Mouse (Mus musculus) heart, embryonic 11.5 days (tissue): ENCODE results near the gene M6pr. TPM values are rescaled to one million over a fixed set of nuclear protein-coding genes. Genes with fewer than 3 reads are reported as not detected.

Experiments used
- ATAC-seq: fragments of 200-750 bp; cut with Nextera tagmentation; replicated peaks from 2 replicates; pipeline ENCODE4 v1.8.0; 2017; ENCODE audit warnings: moderate library complexity; ENCODE audit not compliant: insufficient number of reproducible peaks, low FRiP score, low TSS enrichment
- H3K27ac ChIP-seq: fragments of 300-500 bp; sonication (generic); 2 replicates; pipeline ENCODE4 v1.5.1; 2014; ENCODE audit warnings: mild to moderate bottlenecking, low read depth, low read length
- H3K27me3 ChIP-seq: fragments of 300-500 bp; sonication (generic); 2 replicates; pipeline ENCODE4 v1.6.1; 2014; ENCODE audit warnings: mild to moderate bottlenecking, low read length, mixed read lengths; ENCODE audit not compliant: control insufficient read depth, insufficient read depth
- H3K36me3 ChIP-seq: fragments of 300-500 bp; sonication (generic); 2 replicates; pipeline ENCODE4 v1.6.1; 2014; ENCODE audit warnings: mild to moderate bottlenecking, low read length, moderate library complexity, mixed read lengths; ENCODE audit not compliant: control insufficient read depth, insufficient read depth
- H3K4me1 ChIP-seq: fragments of 300-500 bp; sonication (generic); 2 replicates; pipeline ENCODE4 v1.6.1; 2014; ENCODE audit warnings: low read length; ENCODE audit not compliant: control insufficient read depth, insufficient read depth
- H3K4me2 ChIP-seq: fragments of 300-500 bp; sonication (generic); 2 replicates; pipeline ENCODE4 v1.6.1; 2014; ENCODE audit warnings: mild to moderate bottlenecking, moderate library complexity
- H3K4me3 ChIP-seq: fragments of 300-500 bp; sonication (generic); 2 replicates; pipeline ENCODE4 v1.5.1; 2014; ENCODE audit warnings: low read depth, low read length
- H3K9ac ChIP-seq: fragments of 300-500 bp; sonication (generic); 2 replicates; pipeline ENCODE4 v1.6.1; 2014; ENCODE audit warnings: mild to moderate bottlenecking, low read depth, low read length, moderate library complexity
- H3K9me3 ChIP-seq: fragments of 300-500 bp; sonication (generic); replicated peaks from 2 replicates; pipeline ENCODE4 v1.6.1; 2016; ENCODE audit warnings: low read length; ENCODE audit not compliant: control insufficient read depth
- WGBS: fragments of 180-500 bp; shearing (Covaris S2); extraction: QIAGEN DNeasy Blood & Tissue Kit; methylation state at CpG from one replicate; pipeline ENCODE4 v1.1.7; 2014; ENCODE audit not compliant: insufficient replicate concordance; 5-methylcytosine and 5-hydroxymethylcytosine counted together
- polyA plus RNA-seq: library from polyadenylated mRNA; unstranded; fragments of >200 nt; fragmentation: Nextera tagmentation; extraction: Ambion mirVana; gene quantifications from 2 replicates; pipeline ENCODE4 v1.2.1, GENCODE M21; 2014

M6pr gene
- polyA plus RNA-seq, 1 experiment from 2014 or later, result 84.9 TPM

DNA sequence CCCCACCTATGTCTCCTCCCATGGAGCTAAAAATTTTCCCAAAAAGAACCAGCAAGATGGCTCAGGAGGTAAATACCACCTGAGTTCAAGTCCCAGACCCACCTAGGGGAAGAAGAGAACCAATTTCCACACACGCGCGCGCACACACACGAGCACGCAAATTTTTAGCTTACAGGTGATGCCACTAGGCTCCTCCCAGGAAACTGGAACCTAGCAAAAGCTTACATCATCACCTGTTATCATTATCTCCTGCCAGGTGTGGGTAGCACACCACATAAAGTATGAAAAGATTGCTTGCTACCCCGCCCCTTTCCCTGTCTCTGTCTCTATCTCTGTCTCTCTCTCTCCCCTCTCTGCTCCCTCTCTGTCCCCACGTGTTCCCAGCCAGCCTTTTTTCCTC lies 15.4 kb upstream of the M6pr start:
- WGBS, result 83% methylated on average over 8 of the region's 8 CpGs
- no peaks in the 10 kb centered on the region for H3K27me3 ChIP-seq
- no peak overlapping the region for H3K4me3 ChIP-seq
- no peak overlapping the region for H3K4me2 ChIP-seq
- no peaks in the 10 kb centered on the region; the same call in 1 of the 2 replicates for H3K4me1 ChIP-seq
- no peak for ATAC-seq
- H3K27ac ChIP-seq, result no peak overlapping the region
- H3K36me3 ChIP-seq, result no peaks in the 10 kb centered on the region
- H3K9ac ChIP-seq, result no peak overlapping the region
- H3K9me3 ChIP-seq, result no peaks in the 10 kb centered on the region

DNA sequence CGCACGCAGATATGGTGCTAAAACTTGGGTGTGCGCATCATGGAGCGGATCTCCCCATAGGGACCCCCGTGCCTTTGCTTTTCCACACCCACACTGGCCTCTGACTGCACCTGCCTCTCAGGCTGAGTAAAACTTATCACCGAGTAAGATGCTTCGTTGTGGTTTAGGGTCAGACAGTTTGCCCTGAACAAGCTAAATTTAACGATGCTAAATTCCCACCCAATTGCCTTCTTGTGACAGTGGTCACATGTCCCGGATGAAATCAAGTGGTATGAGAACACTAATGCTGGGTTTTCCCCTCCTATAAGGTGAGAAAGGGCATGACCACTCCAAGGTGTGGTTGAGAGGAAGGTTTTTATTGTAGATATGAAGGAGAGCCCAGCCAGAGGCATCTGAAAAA lies 14.7 kb upstream of the M6pr start:
- Histone ChIP-seq H3K36me3 (no peaks in the 10 kb centered on the region), H3K9me3 (no peaks in the 10 kb centered on the region), H3K4me2 (no peak overlapping the region), H3K4me3 (no peak overlapping the region), H3K27me3 (no peaks in the 10 kb centered on the region), H3K27ac (no peak overlapping the region), H3K9ac (no peak overlapping the region), H3K4me1 (no peaks in the 10 kb centered on the region; the same call in 1 of the 2 replicates)
- 84% methylated on average over 9 of the region's 9 CpGs for WGBS
- no peak for ATAC-seq

DNA sequence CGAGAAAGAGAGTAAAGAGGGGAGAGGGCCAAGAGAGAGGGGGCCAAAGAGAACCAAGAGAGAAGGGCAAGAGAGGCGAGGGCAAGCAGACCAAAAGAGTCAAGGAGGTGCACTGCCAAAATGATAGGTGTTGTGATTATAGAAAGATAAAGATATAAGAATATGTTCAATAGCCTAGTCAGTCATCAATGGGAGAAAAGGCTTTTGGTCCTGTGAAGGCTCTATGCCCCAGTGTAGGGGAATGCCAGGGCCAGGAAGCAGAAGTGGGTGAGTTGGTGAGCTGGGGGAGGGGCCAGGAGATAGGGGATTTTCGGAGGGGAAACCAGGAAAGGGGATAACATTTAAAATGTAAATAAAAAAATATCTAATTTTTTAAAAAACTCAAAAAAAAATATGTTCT lies 14.2 kb upstream of the M6pr start:
- WGBS, result 60% methylated on average over 3 of the region's 3 CpGs
- Histone ChIP-seq H3K4me1 (no peaks in the 10 kb centered on the region; the same call in 1 of the 2 replicates), H3K27ac (no peak overlapping the region), H3K9me3 (no peaks in the 10 kb centered on the region), H3K36me3 (no peaks in the 10 kb centered on the region), H3K4me2 (no peak overlapping the region), H3K4me3 (no peak overlapping the region), H3K27me3 (no peaks in the 10 kb centered on the region), H3K9ac (no peak overlapping the region)
- no peak for ATAC-seq

DNA sequence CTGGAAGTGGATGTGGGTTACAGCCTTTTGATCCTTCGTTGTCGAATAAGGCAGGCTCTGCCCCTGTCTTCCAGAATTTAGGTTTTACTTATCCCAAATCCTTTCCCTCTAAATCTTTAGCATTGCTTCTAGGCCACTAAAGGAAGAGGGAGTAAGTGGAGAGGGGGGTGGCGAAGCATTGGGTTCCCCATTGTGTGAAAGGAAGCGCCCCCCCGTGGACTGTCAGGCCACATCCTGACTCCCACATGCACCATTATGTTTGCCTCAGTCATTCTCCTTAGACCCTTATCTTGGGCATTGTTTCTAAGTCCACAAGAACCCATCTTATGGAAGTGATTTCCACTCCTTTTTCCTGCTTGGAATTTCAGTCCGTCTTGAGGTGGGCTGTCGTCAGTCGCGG lies 13.3 kb upstream of the M6pr start:
- no peak for ATAC-seq

DNA sequence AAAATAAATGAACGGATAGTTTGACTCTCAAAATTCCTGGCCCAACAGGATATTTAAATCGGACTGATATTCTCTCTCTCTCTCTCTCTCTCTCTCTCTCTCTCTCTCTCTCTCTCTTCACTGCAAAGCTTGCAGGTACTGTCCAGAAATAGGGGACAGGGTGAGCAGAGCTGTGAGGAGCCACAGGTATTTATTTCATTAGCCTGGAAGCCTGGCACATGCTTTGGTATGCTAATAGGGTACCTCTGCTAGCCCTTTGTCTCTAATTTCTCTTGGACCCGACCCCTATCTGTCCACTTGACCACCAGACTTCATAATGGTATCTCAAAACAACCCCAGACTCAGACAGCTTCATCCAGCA lies 11.6 kb upstream of the M6pr start:
- H3K9ac ChIP-seq, result peak overlapping the region; percentile 74; the same call in 1 of the 2 replicates
- peak overlapping the region; percentile 76 for H3K4me2 ChIP-seq
- H3K4me1 ChIP-seq, result no peaks in the 10 kb centered on the region; the same call in 1 of the 2 replicates
- no peaks in the 10 kb centered on the region for H3K36me3 ChIP-seq
- H3K4me3 ChIP-seq, result peak overlapping the region; percentile 55
- 23% methylated on average over 3 of the region's 3 CpGs for WGBS
- no peak overlapping the region for H3K27ac ChIP-seq
- H3K9me3 ChIP-seq, result no peaks in the 10 kb centered on the region
- no peak for ATAC-seq
- no peaks in the 10 kb centered on the region for H3K27me3 ChIP-seq

More for the DNA sequence above, 13.3 kb upstream of the M6pr start:
- no peak overlapping the region for H3K4me2 ChIP-seq
- no peak overlapping the region for H3K27ac ChIP-seq
- H3K4me1 ChIP-seq, result no peaks in the 10 kb centered on the region; the same call in 1 of the 2 replicates
- H3K9me3 ChIP-seq, result no peaks in the 10 kb centered on the region
- no peaks in the 10 kb centered on the region for H3K27me3 ChIP-seq
- H3K9ac ChIP-seq, result no peak overlapping the region
- 43% methylated on average over 9 of the region's 9 CpGs for WGBS
- no peaks in the 10 kb centered on the region for H3K36me3 ChIP-seq
- no peak overlapping the region for H3K4me3 ChIP-seq

DNA sequence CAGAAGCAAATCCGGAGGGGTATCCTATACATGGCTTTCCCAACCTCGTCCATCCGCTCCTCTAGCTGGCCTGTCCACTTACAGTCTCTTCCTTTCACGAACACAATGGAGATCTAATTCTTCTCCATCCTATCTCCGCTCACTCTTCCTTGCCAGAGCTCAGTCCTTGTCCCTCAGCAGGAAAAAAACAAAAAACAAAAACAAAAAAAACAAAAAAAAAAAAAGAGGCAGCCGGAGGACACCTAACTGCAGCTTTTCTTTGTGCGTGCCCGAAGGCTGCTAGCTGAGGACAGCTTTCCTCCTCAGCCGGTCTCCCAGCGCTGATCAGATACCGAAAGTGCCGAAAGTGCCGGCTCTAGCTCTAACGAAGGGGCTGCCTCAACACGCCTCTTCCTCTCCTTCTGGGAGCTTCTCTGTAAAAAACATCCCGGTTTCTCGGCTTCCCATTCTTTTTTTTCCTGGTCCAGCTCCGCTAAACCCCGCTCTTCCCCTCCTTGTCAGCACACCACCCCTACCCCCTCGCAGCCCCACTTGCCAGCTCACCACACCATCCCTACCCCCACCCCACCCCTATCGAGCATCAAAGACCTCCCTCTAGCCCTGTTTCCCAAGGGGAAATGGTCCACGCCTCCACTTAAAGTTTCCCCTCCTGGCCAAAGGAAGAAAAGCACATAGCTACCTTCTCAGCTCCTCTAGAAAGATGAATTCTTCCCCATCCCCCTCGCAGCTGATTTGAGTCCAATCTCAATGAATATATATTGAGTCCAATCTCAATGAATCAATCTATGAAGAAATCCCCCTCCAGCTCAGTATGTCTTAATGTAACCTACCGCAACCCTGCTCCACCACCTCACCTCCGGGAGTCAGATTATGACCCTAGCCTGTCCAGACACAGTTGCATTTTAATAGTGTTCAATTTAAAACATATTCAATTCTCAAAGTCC lies 11.0 kb upstream of the M6pr start:
- Histone ChIP-seq H3K36me3 (no peaks in the 10 kb centered on the region), H3K4me1 (no peaks in the 10 kb centered on the region; the same call in 1 of the 2 replicates), H3K9me3 (no peaks in the 10 kb centered on the region), H3K27me3 (no peaks in the 10 kb centered on the region), H3K4me3 (peak overlapping the region; percentile 55), H3K4me2 (peak overlapping the region; percentile 76), H3K27ac (no peak overlapping the region), H3K9ac (peak overlapping the region; percentile 74)
- WGBS, result 7% methylated on average over 25 of the region's 25 CpGs
- peak; percentile 47; the same call in 1 of the 2 replicates for ATAC-seq

DNA sequence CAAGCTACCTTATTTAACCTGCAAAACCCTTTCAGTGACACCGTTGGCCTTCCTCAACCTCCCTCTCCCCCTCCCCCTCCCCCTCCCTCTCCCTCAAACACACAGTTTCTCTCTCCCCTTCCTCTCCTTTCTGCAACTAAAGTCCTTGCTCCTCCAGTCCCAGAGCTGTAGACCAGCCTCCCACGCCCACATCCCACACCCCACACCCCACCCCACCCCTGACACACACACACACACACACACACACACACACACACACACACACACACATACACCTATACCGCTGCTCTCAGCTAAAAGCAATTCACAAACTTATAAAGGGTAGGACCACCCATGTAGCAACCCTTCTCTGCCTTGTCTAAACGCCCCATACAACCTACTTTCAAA lies 10.3 kb upstream of the M6pr start:
- H3K4me3 ChIP-seq, result no peak overlapping the region; the same call in 1 of the 2 replicates
- no peaks in the 10 kb centered on the region for H3K9me3 ChIP-seq
- H3K36me3 ChIP-seq, result no peaks in the 10 kb centered on the region
- ATAC-seq, result no peak
- H3K4me2 ChIP-seq, result no peak overlapping the region
- no peak overlapping the region for H3K27ac ChIP-seq
- WGBS, result 50% methylated on average over 4 of the region's 4 CpGs
- no peaks in the 10 kb centered on the region; the same call in 1 of the 2 replicates for H3K4me1 ChIP-seq
- H3K9ac ChIP-seq, result no peak overlapping the region
- H3K27me3 ChIP-seq, result no peaks in the 10 kb centered on the region

DNA sequence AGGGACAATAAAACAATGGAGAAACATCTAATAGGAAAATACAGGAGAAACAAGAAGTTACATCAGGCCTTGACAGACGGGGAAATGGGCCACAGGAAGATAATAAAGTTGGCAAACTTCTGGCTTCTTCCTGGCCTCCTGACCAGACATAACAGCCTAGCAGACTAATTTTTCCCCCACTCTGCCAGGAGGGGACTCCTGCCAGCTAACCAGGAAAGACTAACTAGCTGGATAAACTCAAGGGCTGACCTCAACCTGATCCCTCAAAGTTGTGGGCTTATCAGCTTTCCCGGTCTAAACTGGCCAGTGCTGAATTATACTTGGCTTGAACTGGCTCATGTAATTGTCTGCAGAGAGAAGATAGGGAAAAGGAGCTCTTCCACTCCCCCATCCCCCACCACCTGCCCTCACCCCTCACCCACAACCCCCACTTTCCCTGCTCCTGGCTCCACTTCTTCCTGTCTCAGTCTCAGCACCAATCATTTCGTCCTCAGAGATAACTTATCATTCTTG lies 8.8 kb upstream of the M6pr start:
- WGBS, result 22% methylated on average over 3 of the region's 3 CpGs
- H3K4me3 ChIP-seq, result no peak overlapping the region
- no peak for ATAC-seq

More for the DNA sequence above, 8.8 kb upstream of the M6pr start:
- H3K27ac ChIP-seq, result no peak overlapping the region
- no peak overlapping the region for H3K4me2 ChIP-seq
- no peaks in the 10 kb centered on the region for H3K36me3 ChIP-seq
- no peak overlapping the region for H3K9ac ChIP-seq
- H3K27me3 ChIP-seq, result no peaks in the 10 kb centered on the region
- no peaks in the 10 kb centered on the region for H3K9me3 ChIP-seq
- H3K4me1 ChIP-seq, result no peaks in the 10 kb centered on the region; the same call in 1 of the 2 replicates
